Mouse (Mus musculus) bone marrow macrophage, adult 2 months (primary cell): ENCODE measurements at regions not wholly inside any gene's neighbourhood (a gene's known extent, or its start where the extent isn't known, plus 50 kb on each side); places are given as distances from the start of the nearest gene placed in this dataset.

Experiments
- CTCF ChIP-seq: IDR thresholded peaks from 2 replicates; pipeline ENCODE4 v1.5.1; 2012; ENCODE audit warnings: low read depth, mild to moderate bottlenecking, low read length, moderate library complexity
- POLR2A ChIP-seq: IDR thresholded peaks from 2 replicates; pipeline ENCODE4 v1.6.1; 2012; ENCODE audit warnings: mild to moderate bottlenecking, low read depth, low read length, borderline replicate concordance

- TF ChIP-seq POLR2A = no peak
- no peak for TF ChIP-seq CTCF
Measured at GRCm38 (mm10) chr19:37836900-37837299, 139.3 kb downstream of the Cyp26a1 start.
